Mouse (Mus musculus): ENCODE data around the gene Smagp.

GRCm38 (mm10) chr15:100574378-100574777 lies 62.4 kb downstream of the Smagp start:
- TF ChIP-seq CHD2 (IDR thresholded peaks at IDR 0.05; ENCODE audit: low read length) (no peak), CTCF (conservative IDR thresholded peaks at IDR 0.05 in 1 of 2, IDR thresholded peaks at IDR 0.05 in 1 of 2; ENCODE audit: low read depth in 2 of 2, low read length in 2 of 2) (no peak), POLR2A (IDR thresholded peaks at IDR 0.05; ENCODE audit: low read depth, low read length) (no peak), MAZ (IDR thresholded peaks at IDR 0.05; ENCODE audit: low read depth, low read length) (no peak), IRF4 (IDR thresholded peaks at IDR 0.05; ENCODE audit: low read depth, low read length) (no peak), MAX (IDR thresholded peaks at IDR 0.05; ENCODE audit: low read length) (no peak), EP300 (IDR thresholded peaks at IDR 0.05; ENCODE audit: low read length) (no peak)
